Mouse (Mus musculus) erythroblast, adult 5-6 weeks (primary cell): Measurements from ENCODE around the gene Atg7. TPM values are rescaled to one million over a fixed set of nuclear protein-coding genes. Genes with fewer than 3 reads are reported as not detected.

ENCODE experiments used
- ATAC-seq: replicated peaks from 2 replicates; pipeline ENCODE4 v1.8.0; 2016; ENCODE audit warnings: moderate number of reproducible peaks, mild to moderate bottlenecking, moderate TSS enrichment, inconsistent platforms; ENCODE audit not compliant: poor library complexity, low FRiP score, severe bottlenecking
- total RNA-seq, 2 experiments: library from RNA; stranded (forward) in 1 of 2; stranded (reverse) in 1 of 2; fragments of 150-400 nt in 1 of 2; fragments of 200-764, 138-1000 nt in 1 of 2; gene quantifications; 2 replicates each; pipeline versions ENCODE4 v1.2.3 to v1.2.4; 2015 to 2017; ENCODE audit warnings: low replicate concordance in 2 of 2

Gene Atg7
- total RNA-seq, 2 experiments from 2014 or later = 9.2 to 36.5 TPM

GRCm38 (mm10) chr6:114807474-114807873 lies 164.6 kb downstream of the Atg7 start:
- no peak for ATAC-seq

DNA sequence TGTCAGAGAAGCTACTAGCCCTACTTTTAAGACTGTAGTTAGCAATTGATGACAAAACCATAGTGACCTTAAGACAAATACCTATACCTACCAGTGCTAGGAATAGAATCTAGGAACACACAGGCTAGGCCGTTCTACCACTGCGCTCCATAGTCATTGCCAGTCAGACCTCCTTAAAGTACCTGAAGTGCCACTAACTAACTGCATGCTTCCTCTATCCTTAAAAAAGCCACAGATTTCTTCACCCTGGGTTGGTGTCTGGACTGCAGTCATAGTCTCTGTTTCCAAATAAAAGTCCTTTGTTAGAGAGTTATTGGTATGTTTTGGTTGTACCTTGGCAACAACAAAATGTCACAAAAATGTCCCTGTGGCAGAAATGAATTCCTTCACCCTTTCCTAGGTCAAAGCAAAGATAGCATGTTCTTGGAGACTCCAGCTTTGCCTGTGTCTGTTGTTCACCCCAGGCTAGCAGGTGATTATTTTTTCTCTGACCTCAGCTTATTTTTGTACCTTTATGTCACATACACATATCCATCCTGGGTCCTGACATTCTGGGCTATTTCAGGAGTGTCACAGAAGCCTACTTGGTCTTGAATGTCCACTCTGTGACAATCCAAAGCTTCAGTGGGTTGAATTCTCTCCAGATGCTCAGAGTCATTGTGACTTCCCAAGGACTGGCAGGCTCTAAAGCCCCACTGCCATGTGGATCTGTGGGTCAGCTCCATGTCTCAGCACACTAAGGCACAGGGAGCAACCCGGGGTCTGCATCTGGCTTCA lies 165.9 kb downstream of the Atg7 start:
- ATAC-seq = no peak

DNA sequence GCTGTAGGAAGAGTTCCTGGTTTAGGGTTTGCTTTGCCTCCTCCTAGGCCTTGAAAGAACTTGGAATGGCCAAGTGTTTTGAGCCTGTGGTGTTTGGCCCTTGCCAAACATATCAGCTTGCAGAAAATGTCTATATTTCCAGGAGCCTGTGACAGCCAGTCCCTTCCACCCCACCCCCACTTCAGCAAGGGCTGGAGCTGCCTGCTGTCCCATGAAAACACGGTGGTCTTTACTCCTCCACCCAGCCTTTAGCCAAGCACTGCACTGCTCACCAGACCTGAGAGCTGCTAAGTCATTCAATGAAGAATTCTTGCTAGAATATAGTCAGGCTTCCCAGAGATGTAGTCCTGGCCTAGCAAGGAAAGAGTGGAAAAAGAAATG lies 166.5 kb downstream of the Atg7 start:
- ATAC-seq = no peak

DNA sequence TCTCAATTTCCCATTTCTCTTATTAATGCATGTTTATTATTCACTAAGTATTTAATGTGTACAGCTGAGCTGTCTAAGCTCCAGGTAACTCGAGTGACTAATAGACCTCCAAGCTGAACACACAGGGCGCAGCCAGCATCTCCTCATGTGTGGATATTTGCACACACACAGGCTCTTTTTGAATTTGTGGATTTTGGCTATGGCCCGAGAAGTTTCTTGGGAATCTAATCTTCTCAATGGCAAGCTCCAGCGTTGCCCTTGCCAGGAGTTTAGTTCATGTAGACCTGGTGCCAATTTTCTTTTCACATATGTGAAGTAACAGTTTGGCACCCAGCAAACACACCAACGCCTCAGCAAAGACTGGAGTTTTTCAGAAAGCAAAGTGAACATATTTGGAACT lies 169.4 kb downstream of the Atg7 start:
- ATAC-seq = no peak

DNA sequence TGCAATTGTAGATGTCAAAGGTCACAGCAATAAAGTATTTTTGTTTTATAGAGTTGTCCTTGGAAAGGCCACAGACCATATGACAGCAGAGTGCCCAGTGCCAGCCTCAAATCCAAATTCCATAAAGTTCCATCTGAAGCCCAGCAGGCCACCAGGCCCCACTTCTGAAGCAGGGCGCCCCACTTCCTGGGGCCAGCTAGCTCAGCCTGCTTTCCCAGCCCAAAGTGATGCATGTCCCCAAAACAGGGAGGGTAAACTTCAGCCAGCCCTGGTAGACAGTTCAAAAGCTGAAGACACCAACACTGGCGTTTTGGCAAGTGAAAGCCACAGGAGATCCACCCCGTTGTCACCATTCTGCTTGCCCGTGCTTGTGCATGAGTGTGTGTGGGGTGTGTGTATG lies 169.9 kb downstream of the Atg7 start:
- no peak for ATAC-seq

GRCm38 (mm10) chr6:114814199-114814881 lies 171.4 kb downstream of the Atg7 start:
- no peak for ATAC-seq

DNA sequence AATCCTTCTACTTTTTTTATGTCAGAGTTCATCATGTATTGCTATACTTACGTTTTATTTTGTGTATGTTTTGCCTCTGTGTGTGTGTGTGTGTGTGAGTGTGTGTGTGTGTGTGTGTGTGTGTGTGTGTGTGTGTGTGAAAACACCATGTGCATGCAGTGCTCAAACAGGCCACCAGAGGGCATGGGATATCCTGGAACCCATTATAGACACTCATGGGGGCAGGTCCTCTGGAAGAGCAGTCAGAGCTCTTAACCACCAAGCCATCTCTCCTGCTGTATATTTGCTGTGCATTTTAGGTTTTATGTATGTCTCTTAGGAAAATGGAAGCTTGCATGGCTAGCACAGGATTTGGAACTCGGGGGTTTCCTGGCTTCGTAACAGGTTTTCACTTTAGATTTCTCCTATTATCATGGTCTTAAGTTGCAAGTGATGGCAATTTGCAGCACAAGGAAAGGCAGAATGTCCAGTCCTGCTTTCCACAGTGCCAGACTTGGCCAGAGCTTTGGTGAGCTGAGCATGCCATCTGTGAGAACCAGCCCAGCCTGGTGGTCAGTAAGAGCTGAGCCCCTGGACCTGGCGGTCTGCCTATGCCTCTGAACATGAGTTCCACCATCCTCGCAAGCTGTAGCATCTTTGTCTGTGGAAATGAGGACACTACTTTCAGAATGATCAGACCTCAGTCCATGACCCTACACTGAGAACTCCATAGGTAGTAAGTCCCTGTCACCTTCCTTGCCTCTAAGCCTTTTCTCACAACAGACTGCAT lies 172.2 kb downstream of the Atg7 start:
- ATAC-seq = no peak

- ATAC-seq = no peak
Measured at GRCm38 (mm10) chr6:114817948-114818347, 175.1 kb downstream of the Atg7 start.

DNA sequence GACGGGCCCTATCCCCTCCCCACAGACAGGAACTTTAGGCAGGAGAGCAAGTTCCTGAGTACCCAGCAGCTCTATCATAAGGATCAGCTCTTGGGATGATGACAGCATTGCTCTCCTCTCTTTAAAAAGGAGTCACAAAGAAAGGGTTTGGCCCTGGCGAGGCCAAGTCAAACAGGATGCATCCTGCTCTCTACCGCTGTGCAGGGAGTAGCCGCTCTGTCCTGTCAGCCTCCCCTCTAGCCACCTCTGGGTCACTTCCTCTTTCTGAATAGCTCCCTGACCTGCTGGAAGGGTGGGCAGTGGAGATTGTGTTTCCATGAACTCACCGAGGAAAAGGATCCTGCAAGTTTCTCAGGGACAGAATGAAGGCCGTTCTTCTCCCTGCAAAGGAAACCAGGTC lies 175.6 kb downstream of the Atg7 start:
- ATAC-seq = no peak

DNA sequence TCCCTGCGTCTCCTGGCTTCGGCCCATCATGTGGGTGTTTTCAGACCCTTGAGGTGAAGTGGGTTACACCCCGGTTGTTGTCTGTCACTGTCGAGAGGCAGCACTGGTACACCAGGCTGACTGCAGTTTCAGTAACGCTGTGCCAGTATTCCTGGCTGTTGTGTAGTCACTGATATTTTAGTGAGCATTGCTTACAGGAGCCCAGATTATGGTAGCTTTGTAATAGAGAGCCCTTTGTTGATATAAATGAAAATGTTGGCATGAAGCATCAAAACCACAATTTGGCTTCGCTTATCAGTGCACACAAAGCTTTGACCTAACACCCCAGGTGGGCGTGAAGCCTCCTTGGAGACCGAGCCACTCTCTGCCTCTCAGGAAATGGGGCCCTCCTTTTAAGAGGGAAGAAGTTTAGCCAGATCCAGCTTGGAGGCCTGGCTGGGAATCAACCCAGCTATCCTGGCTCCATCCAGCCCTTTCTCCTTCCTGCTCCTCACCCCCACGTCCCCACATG lies 177.1 kb downstream of the Atg7 start:
- no peak for ATAC-seq

DNA sequence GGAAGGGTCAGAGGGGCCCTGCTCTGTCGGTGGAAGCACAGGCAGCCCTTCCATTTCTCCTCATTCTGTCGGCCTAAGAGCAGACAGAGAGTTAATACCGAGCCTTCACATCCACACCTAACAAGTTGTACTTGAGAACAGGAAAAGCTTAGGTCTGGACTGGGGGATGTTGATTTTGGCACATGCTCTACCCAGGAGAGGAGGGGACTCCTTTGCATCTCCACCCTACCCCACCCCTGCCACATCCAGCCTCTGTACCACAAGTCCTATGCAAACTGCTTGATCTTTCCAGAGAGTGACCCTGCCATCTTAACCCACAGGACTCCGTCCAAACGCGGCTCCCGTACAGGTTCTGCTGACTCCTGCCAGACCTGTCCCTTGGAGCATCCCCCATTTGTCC lies 178.7 kb downstream of the Atg7 start:
- ATAC-seq = no peak

DNA sequence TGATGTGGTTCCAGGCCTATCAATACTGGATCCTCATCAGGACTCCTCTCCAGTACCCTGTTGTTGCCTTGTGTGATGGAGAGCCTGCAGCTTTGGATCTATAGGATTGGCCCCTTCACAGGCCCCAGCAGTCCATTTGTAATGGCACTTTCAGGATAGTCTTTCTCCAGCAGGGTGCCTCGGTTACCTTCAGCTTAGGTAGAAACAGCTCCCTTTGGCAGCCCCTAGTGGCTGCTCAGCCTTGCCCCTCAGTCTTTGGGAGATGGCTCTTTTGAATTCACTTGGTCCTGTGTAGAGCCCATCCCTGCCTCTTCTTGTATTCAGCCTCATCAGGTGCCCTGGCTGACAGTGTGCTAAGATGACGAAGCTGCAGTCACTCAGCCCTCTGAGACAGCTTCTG lies 184.0 kb downstream of the Atg7 start:
- no peak for ATAC-seq

- ATAC-seq = no peak
Measured at GRCm38 (mm10) chr6:114829660-114830438, 187.0 kb downstream of the Atg7 start.

GRCm38 (mm10) chr6:114831807-114832206 lies 188.9 kb downstream of the Atg7 start:
- ATAC-seq = no peak

DNA sequence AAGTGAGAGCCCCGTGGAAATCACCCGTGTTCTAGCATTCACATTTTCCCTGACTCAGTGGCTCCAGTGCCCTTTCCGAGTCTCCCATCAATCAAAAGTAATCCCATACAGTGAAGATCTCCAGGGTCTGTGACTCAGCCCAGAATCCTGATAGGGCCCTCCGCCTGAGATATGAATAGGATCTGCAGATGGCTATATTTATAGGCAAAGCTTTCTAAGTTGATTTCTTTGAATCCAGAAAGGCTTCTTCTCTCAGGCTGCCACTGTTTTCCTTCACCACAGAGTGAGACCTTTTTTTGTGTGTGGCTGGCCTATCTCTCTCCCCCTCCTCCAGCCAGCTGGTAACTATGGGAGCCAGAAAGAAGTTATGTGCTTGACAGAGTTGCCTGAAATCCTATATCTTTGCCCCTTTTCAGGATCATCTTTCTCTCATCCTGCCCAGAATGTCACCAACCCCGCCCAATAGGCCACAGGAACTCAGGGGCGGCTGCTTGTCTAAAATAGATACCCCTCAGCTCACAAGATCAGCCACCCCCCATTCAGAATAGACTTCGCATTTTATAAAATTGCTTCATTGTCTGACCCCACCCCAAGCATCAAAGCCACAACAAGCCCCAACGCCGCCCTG lies 190.3 kb downstream of the Atg7 start:
- no peak for ATAC-seq

DNA sequence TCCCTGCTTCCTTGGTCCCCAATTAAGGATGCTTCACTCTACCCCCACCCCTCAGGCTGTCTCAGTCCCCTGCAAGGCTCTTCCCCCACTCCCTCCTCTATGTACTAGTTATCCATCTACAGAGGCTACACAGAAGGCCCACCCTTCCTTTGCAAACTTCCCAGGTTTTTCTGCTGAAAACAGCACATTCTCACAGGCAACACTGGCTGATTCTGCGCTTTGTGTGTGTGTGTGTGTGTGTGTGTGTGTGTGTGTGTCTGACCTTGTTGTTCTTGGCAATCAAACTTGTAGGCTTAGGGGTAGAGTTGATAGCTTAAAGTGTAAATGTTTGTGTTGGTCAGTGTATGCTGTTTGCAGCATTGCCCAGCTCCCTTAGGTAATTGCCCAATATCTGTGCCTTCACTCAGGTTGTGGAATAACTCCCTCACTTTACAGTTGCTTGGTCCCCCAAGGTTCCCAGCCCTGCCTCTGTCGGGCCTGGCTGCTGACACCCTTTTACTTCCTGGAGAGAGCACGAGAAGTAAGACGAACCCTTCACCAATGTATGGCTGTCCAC lies 191.0 kb downstream of the Atg7 start:
- ATAC-seq = no peak

DNA sequence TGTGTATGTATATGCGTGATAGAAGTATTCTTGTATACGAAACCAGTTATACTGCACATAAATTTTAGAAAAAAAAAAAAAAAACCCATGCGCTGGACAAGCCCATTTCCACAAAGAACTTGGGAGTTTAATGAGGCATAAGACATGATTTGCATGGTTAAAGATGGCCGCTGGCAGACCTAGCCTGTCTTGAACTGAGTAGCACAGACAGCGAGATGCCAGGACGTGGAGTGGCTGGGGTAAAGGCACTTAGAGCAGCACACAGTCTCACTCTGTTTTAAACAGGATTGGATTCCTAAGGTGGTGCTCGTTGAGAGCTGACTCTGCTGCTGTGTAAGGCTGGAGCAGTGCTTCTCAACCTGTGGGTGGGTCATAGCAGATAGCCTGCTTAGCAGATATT lies 192.4 kb downstream of the Atg7 start:
- ATAC-seq = no peak

GRCm38 (mm10) chr6:114835752-114836151 lies 192.9 kb downstream of the Atg7 start:
- ATAC-seq = no peak

- no peak for ATAC-seq
Measured at GRCm38 (mm10) chr6:114836433-114836832, 193.5 kb downstream of the Atg7 start.
